Mouse (Mus musculus) right cerebral cortex, adult 2 months (tissue): ENCODE results near the gene Ndufc2.

Source experiments
- DNase-seq, 2 experiments: peaks; one replicate each; pipeline ENCODE4 v3.0.0; 2021 to 2022; ENCODE audit warnings: low spot score in 2 of 2

Gene Ndufc2

DNA sequence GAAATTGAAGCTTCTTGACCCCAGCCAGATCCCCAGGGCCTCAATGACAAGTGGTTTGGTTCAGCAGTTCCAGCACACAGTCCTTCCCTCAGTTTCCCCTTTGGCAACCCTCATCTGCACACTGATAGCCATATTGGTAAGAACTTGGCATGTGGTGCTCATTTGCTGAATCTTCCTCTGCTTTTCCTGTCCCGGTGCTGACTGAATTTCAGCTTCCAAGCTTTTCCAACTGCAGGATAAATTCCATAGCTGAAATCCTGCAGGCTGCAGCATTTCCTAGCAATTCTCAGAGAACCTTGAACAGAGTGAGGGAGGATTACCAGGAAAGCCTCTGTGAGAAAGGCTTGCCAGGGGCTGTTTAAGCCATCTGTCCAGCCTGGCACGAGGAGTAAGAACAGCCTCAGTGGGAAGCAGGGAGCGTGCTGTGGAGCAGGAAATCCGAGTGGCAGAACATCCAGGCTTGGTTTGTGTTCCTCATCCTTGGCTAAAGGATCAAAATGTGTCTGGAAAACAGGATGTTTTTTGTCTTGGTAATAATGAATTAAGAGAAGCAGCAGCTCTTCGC, 12.9 kb upstream of the Ndufc2 start:
- peak; percentile 74 to 75 for DNase-seq

GRCm38 (mm10) chr7:97387561-97388147, 12.1 kb upstream of the Ndufc2 start:
- DNase-seq = no peak

DNA sequence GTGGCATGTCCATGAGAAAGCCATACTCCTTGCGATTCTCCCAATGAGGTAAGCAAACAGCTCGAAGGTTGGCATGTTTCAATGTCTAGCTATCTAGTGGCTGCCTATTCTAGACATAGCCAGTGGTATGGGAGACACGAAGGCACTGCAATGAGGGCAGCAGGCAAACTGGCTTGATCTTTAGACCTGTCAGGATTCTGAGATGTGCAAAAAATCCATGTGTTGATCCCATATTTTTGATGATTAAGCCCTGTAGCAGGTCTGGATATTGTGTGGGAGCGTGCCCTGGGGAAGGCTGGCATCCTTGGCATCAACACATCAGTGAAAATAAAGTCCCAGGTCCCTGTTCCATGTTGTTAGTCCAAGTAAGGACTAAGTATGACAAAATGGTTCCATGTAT, 11.3 kb upstream of the Ndufc2 start:
- no peak for DNase-seq

GRCm38 (mm10) chr7:97391293-97392078, 8.3 kb upstream of the Ndufc2 start:
- no peak for DNase-seq

DNA sequence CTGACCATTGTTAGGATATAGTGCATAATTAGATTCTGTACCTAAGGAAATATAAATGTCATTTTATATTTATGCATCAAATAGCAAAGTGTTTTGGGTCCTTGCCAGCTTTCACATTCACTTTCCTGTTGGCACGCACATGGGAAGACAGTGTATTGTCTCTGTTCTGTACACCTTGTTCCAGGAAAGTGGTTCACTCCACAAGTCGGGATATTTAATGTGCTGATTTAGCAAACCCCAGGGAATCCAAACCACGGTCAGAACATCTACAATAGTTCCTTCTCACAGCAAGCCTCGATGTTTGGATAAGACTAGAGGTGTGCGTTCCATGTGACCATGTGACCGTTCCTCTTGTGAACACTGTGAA, 7.7 kb upstream of the Ndufc2 start:
- DNase-seq = no peak

GRCm38 (mm10) chr7:97394375-97394774, 5.4 kb upstream of the Ndufc2 start:
- no peak for DNase-seq

DNA sequence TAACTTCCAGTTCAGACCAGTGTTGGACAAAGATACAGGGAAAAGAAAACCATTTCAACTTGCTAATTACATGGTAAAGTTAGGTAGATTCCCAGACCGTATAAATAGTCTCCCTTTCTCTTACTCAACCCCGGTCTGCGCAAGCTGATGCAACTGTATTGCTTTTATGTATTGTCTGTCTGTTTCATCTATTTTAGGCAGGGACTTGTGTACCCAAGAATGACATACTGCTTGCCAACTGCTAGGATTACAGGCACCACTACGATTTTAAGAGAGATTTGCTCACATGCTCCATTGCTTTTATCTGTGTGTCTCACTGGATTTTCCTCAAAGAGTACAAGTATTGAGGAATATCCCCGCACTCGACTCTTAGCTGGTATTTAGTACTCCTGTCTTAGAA, 860 bp upstream of the Ndufc2 start:
- no peak for DNase-seq

DNA sequence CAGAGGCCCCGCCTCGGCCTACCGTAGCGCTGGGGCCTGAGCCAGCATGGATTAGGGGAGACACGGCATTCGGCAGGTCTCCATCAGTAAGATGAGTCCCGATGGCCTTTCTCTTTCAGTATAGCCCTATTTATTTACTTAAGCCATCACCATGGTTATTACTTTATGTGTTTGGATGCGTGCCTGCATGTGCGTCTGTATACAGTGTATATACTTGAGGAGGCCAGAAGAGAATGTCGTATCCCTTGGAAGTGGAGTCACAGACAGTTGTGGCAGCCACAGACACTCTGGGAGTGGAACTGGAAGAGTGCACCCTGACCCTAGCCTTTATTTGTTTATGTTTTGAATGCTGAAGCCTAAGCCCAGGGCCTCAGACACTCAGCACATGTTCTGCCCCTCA, 7.3 kb downstream of the Ndufc2 start:
- no peak for DNase-seq

- DNase-seq = no peak
These were observed 11.3 kb downstream of the Ndufc2 start for GRCm38 (mm10) chr7:97411106-97411505.

DNA sequence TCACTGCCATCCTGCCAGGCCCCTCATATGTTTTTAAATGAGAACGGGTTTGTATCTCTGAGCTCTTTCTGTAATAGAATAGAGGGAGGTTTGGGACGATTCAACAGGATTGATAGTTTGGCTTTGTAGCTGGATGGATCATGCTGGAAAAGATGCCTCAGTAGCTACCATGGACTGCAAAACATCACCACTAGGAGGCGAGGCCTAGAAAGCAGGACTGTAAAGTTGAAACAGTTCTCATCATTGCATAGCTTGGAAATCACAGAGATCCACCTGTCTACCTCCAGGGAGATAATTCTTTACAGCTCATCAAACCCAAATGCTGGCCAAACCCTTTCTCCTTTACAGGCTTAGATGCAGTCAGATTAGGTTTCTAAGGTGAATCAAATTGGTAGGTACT, 11.8 kb downstream of the Ndufc2 start:
- DNase-seq = no peak

- DNase-seq = no peak
These were observed 14.2 kb downstream of the Ndufc2 start for GRCm38 (mm10) chr7:97413981-97414380.

- DNase-seq = no peak
These were observed 14.6 kb downstream of the Ndufc2 start for GRCm38 (mm10) chr7:97414426-97414825.

DNA sequence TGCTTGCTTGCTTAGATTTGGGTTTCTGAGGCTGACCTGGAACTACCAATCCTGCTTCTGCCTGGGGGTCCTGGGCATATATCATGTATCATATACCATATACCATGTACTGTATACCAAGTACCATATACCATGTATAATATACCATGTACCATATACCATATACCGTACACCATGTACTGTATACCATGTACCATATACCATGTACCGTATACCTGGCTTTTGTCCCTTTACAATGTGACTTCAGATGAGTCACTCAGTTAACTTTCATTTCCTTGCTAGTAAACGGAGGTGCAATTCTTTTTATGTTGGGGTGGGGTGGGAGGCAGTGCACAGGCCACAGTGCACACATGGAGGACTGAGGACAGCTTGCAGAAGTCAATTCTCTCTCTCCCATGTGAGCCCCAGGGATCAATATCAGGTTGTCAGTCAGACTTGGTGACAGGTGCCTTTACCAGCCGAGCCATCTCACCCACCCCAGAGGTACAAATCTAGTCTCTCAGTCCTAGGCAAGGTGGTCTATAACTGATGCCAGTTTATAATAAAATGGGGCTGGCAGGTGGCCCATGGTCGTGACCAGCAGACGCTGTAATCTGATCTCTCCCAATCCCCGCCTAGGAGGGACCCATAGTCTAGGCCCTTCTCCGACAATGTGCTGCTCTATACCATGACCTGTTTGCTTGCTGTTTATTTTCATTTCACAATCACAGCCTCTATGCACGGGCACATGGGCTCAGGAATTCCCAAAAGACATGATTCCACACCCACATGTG, 15.3 kb downstream of the Ndufc2 start:
- no peak for DNase-seq

GRCm38 (mm10) chr7:97416473-97416872, 16.7 kb downstream of the Ndufc2 start:
- no peak for DNase-seq

- peak; percentile 64 to 70 for DNase-seq
These were observed 17.3 kb downstream of the Ndufc2 start, which contains the start of gene Thrsp for GRCm38 (mm10) chr7:97416906-97417777. TSS of gene Thrsp (minus strand) at chr7:97417730.

DNA sequence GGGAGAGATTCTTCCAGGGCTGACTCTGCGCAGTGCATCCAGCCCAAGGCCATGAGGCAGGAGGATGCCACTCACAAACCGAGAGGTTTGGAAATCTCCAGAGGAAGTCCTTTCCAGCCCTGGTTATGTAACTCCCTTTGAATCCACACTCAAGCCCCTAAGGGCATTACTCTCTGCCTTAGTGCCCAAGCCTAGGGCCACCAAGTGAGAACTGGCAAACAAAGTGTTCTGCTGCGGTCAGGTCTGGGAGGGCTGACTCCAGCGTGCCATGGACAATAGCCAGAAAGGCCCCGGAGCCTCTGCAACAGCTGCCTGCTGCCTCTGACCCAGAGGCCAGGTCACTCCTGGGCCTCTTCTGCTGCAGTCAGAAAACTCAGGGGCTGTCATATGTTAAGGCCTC, 18.9 kb downstream of the Ndufc2 start:
- DNase-seq = no peak

GRCm38 (mm10) chr7:97419163-97419562, 19.4 kb downstream of the Ndufc2 start:
- no peak for DNase-seq

DNA sequence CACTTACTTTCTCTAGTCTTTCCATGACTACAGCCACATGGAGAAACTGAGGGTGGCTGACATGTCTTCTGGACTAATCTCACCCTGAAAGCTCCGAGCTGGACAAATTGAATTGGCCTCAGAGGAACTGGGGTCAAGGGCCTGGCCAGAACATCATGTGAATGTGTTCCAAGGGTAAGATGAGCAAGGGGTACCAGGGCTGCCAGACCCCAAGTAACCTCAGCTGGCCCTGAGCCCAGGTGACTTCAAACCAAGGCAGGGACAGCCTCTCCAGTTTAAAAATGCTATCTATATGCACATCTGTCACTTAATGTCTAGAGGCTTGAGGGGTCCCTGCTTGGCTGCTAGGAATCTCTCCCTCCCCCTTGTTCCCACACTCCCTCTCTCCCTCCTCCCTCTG, 20.6 kb downstream of the Ndufc2 start:
- DNase-seq = no peak

GRCm38 (mm10) chr7:97420958-97421651, 21.3 kb downstream of the Ndufc2 start:
- DNase-seq = peak in 1 of 2 experiments; percentile 29

GRCm38 (mm10) chr7:97423754-97424153, 24.0 kb downstream of the Ndufc2 start:
- no peak for DNase-seq
